In the genomic region with DNA sequence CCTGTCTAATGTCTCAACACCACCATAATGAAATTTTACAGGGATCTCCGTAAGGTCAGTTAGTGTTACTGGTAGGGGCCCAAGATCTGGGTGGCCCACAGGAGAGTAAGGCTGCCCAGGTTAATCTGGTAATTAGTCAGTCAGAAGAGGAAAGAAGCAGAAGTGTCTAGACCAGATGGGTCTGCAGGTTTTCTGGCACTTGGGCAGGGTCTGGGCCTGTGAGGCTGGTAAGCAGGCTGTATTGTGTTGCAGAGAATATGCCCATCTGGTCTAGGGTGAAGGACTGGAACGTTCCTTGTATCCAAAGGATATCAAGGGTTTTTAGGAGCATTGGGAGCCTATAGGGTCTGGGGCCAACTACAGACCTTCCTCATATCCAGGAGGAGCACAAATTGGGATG, we compare ENCODE assay signal across 28 mouse cellular contexts. TPM values are rescaled to one million over a fixed set of nuclear protein-coding genes. Genes with fewer than 3 reads are reported as not detected.
DNase-seq lines count a peak whose midpoint lies in the region; ATAC-seq lines count a peak whose summit lies in the region.
"Had no signal": no experiment of that assay in that cellular context is flagged by ENCODE, and none has a peak within 500 bp of the region (broad histone marks: within the 10 kb centered on the region; RNA-seq: fewer than 3 reads in every experiment).

No protein-coding gene starts in this region.

- H3K9ac ChIP-seq in forebrain, embryonic 15.5 days (replicated peaks) = no peak overlapping the region
- H3K9ac ChIP-seq in forebrain, embryonic 12.5 days = no peak overlapping the region
- H3K9ac ChIP-seq in forebrain, embryonic 16.5 days (replicated peaks; ENCODE audit: low read depth, low read length) = no peak overlapping the region
- H3K9ac ChIP-seq: embryonic facial prominence, embryonic 13.5 days; heart, embryonic 12.5 days; heart, embryonic 15.5 days; hindbrain, embryonic 13.5 days; intestine, embryonic 15.5 days; kidney, embryonic 15.5 days had no signal

- peak; percentile 54 to 62 for DNase-seq in cerebellum, postnatal 14 days
- DNase-seq in cerebellum, adult 11 months = no peak
- DNase-seq in left cerebral cortex, postnatal 4 days = peak; percentile 40
- DNase-seq in left cerebral cortex, adult 18-20 months (ENCODE audit: low spot score in 2 of 2) = no peak
- no peak for DNase-seq in cerebellum, postnatal 36 days
- DNase-seq: adrenal gland, adult 2 months; adrenal gland, postnatal 14 days; B cell, adult 2 months; cerebellum, adult 2 months; cerebellum, postnatal 25 days; embryo, embryonic 11 days; gastrocnemius, adult 2 months; gastrocnemius, postnatal 14 days; heart, adult 18-20 months; heart, postnatal 10 days; heart, postnatal 4 days; kidney, adult 8-10 months had no signal

- peaks cover 9% of the 10 kb centered on the region for H3K4me1 ChIP-seq in forebrain, embryonic 15.5 days
- H3K4me1 ChIP-seq in forebrain, embryonic 12.5 days = peaks cover 21% of the 10 kb centered on the region
- peaks cover 5% of the 10 kb centered on the region; the same call in 1 of the 2 replicates for H3K4me1 ChIP-seq in forebrain, embryonic 16.5 days (replicated peaks; ENCODE audit: control insufficient read depth, insufficient read depth, low read length)
- H3K4me1 ChIP-seq: embryonic facial prominence, embryonic 13.5 days; heart, embryonic 12.5 days; heart, embryonic 15.5 days had no signal

- no peaks in the 10 kb centered on the region for H3K36me3 ChIP-seq in forebrain, embryonic 15.5 days
- no peaks in the 10 kb centered on the region for H3K36me3 ChIP-seq in forebrain, embryonic 12.5 days (replicated peaks)
- H3K36me3 ChIP-seq in forebrain, embryonic 16.5 days (ENCODE audit: control insufficient read depth, insufficient read depth) = no peaks in the 10 kb centered on the region
- H3K36me3 ChIP-seq: embryonic facial prominence, embryonic 10.5 days; embryonic facial prominence, embryonic 13.5 days; heart, embryonic 12.5 days; heart, embryonic 15.5 days; hindbrain, embryonic 13.5 days; intestine, embryonic 15.5 days; kidney, embryonic 15.5 days had no signal

- no peak overlapping the region for H3K4me3 ChIP-seq in forebrain, embryonic 15.5 days
- H3K4me3 ChIP-seq in forebrain, embryonic 12.5 days (replicated peaks) = no peak overlapping the region
- no peak overlapping the region for H3K4me3 ChIP-seq in forebrain, embryonic 16.5 days (replicated peaks; ENCODE audit: low read length)
- H3K4me3 ChIP-seq: embryonic facial prominence, embryonic 10.5 days; embryonic facial prominence, embryonic 13.5 days; gastrocnemius, adult 2 months; heart, embryonic 12.5 days; heart, embryonic 15.5 days; hindbrain, embryonic 13.5 days; intestine, embryonic 15.5 days; kidney, embryonic 15.5 days had no signal

- no peak overlapping the region for H3K27ac ChIP-seq in forebrain, embryonic 15.5 days (replicated peaks)
- no peak overlapping the region for H3K27ac ChIP-seq in forebrain, embryonic 12.5 days
- H3K27ac ChIP-seq in forebrain, embryonic 16.5 days (ENCODE audit: low read length) = no peak overlapping the region
- H3K27ac ChIP-seq: embryonic facial prominence, embryonic 10.5 days; embryonic facial prominence, embryonic 13.5 days; gastrocnemius, adult 2 months; heart, embryonic 15.5 days; hindbrain, embryonic 13.5 days; intestine, embryonic 15.5 days; kidney, embryonic 15.5 days had no signal

- no peaks in the 10 kb centered on the region for H3K27me3 ChIP-seq in forebrain, embryonic 15.5 days
- no peaks in the 10 kb centered on the region for H3K27me3 ChIP-seq in forebrain, embryonic 12.5 days
- no peaks in the 10 kb centered on the region for H3K27me3 ChIP-seq in forebrain, embryonic 16.5 days (replicated peaks; ENCODE audit: control insufficient read depth, insufficient read depth, low read length)
- H3K27me3 ChIP-seq: embryonic facial prominence, embryonic 13.5 days; heart, embryonic 12.5 days; heart, embryonic 15.5 days; hindbrain, embryonic 13.5 days; intestine, embryonic 15.5 days; kidney, embryonic 15.5 days had no signal

- H3K4me2 ChIP-seq in forebrain, embryonic 15.5 days (replicated peaks) = no peak overlapping the region
- no peak overlapping the region for H3K4me2 ChIP-seq in forebrain, embryonic 12.5 days
- H3K4me2 ChIP-seq in forebrain, embryonic 16.5 days (ENCODE audit: low read length) = no peak overlapping the region
- H3K4me2 ChIP-seq: embryonic facial prominence, embryonic 13.5 days; heart, embryonic 12.5 days; heart, embryonic 15.5 days; hindbrain, embryonic 13.5 days; intestine, embryonic 15.5 days; kidney, embryonic 15.5 days had no signal

- WGBS in forebrain, embryonic 15.5 days = 73% methylated on average over 2 of the region's 2 CpGs
- 88% methylated on average over 2 of the region's 2 CpGs for WGBS in forebrain, embryonic 12.5 days
- WGBS in forebrain, embryonic 16.5 days = 68% methylated on average over 2 of the region's 2 CpGs

- no peaks in the 10 kb centered on the region for H3K9me3 ChIP-seq in forebrain, embryonic 15.5 days
- no peaks in the 10 kb centered on the region for H3K9me3 ChIP-seq in forebrain, embryonic 12.5 days
- no peaks in the 10 kb centered on the region for H3K9me3 ChIP-seq in forebrain, embryonic 16.5 days (ENCODE audit: control insufficient read depth, low read length)
- H3K9me3 ChIP-seq: embryonic facial prominence, embryonic 10.5 days; embryonic facial prominence, embryonic 13.5 days; heart, embryonic 12.5 days; heart, embryonic 15.5 days; hindbrain, embryonic 13.5 days; intestine, embryonic 15.5 days; kidney, embryonic 15.5 days had no signal

- 0 out of 2 replicates have a peak, but pooled peaks have one; percentile 38 for ATAC-seq in forebrain, embryonic 15.5 days (replicated peaks)
- ATAC-seq in forebrain, embryonic 12.5 days (ENCODE audit: low FRiP score) = no peak
- peak; percentile 66 for ATAC-seq in forebrain, embryonic 16.5 days
- ATAC-seq: hindbrain, embryonic 16.5 days; intestine, embryonic 15.5 days had no signal

- intact Hi-C loops in left cerebral cortex, postnatal 4 days (cut with DNase I) = no loop called here

RNA-seq across cellular contexts. Expression of a gene that starts 36.0 kb away (rescaled TPM):
- 9.9 and 11.4 TPM in 2 replicates for polyA plus RNA-seq in forebrain, embryonic 15.5 days (2015; fragmentation: Nextera tagmentation; extraction: Ambion mirVana)
- polyA plus RNA-seq in forebrain, embryonic 12.5 days (2016; fragmentation: Nextera tagmentation; extraction: Ambion mirVana) = 4.4 and 4.6 TPM in 2 replicates
- total RNA-seq in left cerebral cortex, postnatal 4 days (2021) = 10 to 100 TPM; 14.7 to 16.2 TPM
- total RNA-seq in left cerebral cortex, adult 18-20 months (2021) = 1 to 10 TPM; 7.4 to 8.8 TPM
- 10.3 and 10.7 TPM in 2 replicates for polyA plus RNA-seq in forebrain, embryonic 16.5 days (2015; fragmentation: Nextera tagmentation; extraction: Ambion mirVana)
- total RNA-seq: gastrocnemius, adult 2 months; heart, adult 18-20 months; heart, postnatal 10 days; heart, postnatal 4 days had no signal
- polyA plus RNA-seq: adrenal gland, adult 2 months had no signal

Comparison
In these comparisons a context has a peak if more than half of its experiments do, and no peak if none do; other contexts are left out.
1. DNase-seq: peak in cerebellum, postnatal 14 days (2 of 2) and left cerebral cortex, postnatal 4 days (single experiment); none in cerebellum, adult 11 months (single experiment), left cerebral cortex, adult 18-20 months (0 of 2) and cerebellum, postnatal 36 days (0 of 2).